ENCODE assay signal across 10 mouse cellular contexts in genomic region chr3:105808179-105809037, GRCm38 (mm10). TPM values are rescaled to one million over a fixed set of nuclear protein-coding genes. Genes with fewer than 3 reads are reported as not detected.
DNase-seq lines count a peak whose midpoint lies in the region; ATAC-seq lines count a peak whose summit lies in the region.
"Had no signal": no experiment of that assay in that cellular context is flagged by ENCODE, and none has a peak within 500 bp of the region (broad histone marks: within the 10 kb centered on the region; RNA-seq: fewer than 3 reads in every experiment).

No protein-coding gene starts in this region.

- H3K36me3 ChIP-seq in midbrain, embryonic 13.5 days, result no peaks in the 10 kb centered on the region
- no peaks in the 10 kb centered on the region for H3K36me3 ChIP-seq in midbrain, embryonic 11.5 days (ENCODE audit: control insufficient read depth, insufficient read depth, low read length)
- H3K36me3 ChIP-seq in liver, embryonic 15.5 days (replicated peaks), result no peaks in the 10 kb centered on the region
- no peaks in the 10 kb centered on the region for H3K36me3 ChIP-seq in stomach, embryonic 15.5 days
- no peaks in the 10 kb centered on the region for H3K36me3 ChIP-seq in forebrain, embryonic 14.5 days (ENCODE audit: control insufficient read depth, insufficient read depth, low read length)

- no peak overlapping the region for H3K4me3 ChIP-seq in midbrain, embryonic 13.5 days (replicated peaks)
- H3K4me3 ChIP-seq in midbrain, embryonic 11.5 days (ENCODE audit: low read depth, low read length), result no peak overlapping the region
- peak overlapping the region; percentile 38 for H3K4me3 ChIP-seq in liver, embryonic 15.5 days (replicated peaks)
- no peak overlapping the region for H3K4me3 ChIP-seq in stomach, embryonic 15.5 days (replicated peaks)
- no peak overlapping the region for H3K4me3 ChIP-seq in forebrain, embryonic 14.5 days (ENCODE audit: low read depth, low read length)

- no peaks in the 10 kb centered on the region for H3K9me3 ChIP-seq in midbrain, embryonic 13.5 days
- no peaks in the 10 kb centered on the region for H3K9me3 ChIP-seq in midbrain, embryonic 11.5 days (ENCODE audit: control insufficient read depth, low read length)
- no peaks in the 10 kb centered on the region for H3K9me3 ChIP-seq in liver, embryonic 15.5 days (replicated peaks)
- H3K9me3 ChIP-seq in stomach, embryonic 15.5 days, result no peaks in the 10 kb centered on the region
- H3K9me3 ChIP-seq in forebrain, embryonic 14.5 days (replicated peaks; ENCODE audit: control insufficient read depth, low read length), result no peaks in the 10 kb centered on the region

- no peak overlapping the region for H3K27ac ChIP-seq in midbrain, embryonic 13.5 days
- H3K27ac ChIP-seq in midbrain, embryonic 11.5 days (ENCODE audit: low read depth, low read length), result no peak overlapping the region
- peak overlapping the region; percentile 98 for H3K27ac ChIP-seq in liver, embryonic 15.5 days (replicated peaks)
- no peak overlapping the region for H3K27ac ChIP-seq in stomach, embryonic 15.5 days
- no peak overlapping the region for H3K27ac ChIP-seq in forebrain, embryonic 14.5 days (ENCODE audit: low read depth, low read length)
- H3K27ac ChIP-seq: hindbrain, postnatal 0 days had no signal

- ATAC-seq in midbrain, embryonic 13.5 days, result 0 out of 2 replicates have a peak, but pooled peaks have one; percentile 55
- ATAC-seq in midbrain, embryonic 11.5 days (ENCODE audit: low FRiP score), result no peak
- peak; percentile 100 for ATAC-seq in liver, embryonic 15.5 days (ENCODE audit: insufficient read depth)
- ATAC-seq in stomach, embryonic 15.5 days (ENCODE audit: insufficient read depth, low FRiP score, low read depth), result peak; percentile 98
- ATAC-seq in cerebellum, adult (ENCODE audit: insufficient number of reproducible peaks, low FRiP score, low TSS enrichment), result no peak
- no peak for ATAC-seq in forebrain, embryonic 14.5 days
- ATAC-seq: hindbrain, postnatal 0 days had no signal

- 82% methylated on average over 14 of the region's 14 CpGs for WGBS in midbrain, embryonic 13.5 days
- 77% methylated on average over 14 of the region's 14 CpGs for WGBS in midbrain, embryonic 11.5 days
- 17% methylated on average over 14 of the region's 14 CpGs for WGBS in liver, embryonic 15.5 days (ENCODE audit: insufficient replicate concordance)
- WGBS in stomach, embryonic 15.5 days, result 58% methylated on average over 14 of the region's 14 CpGs
- WGBS in forebrain, embryonic 14.5 days, result 82% methylated on average over 14 of the region's 14 CpGs

- H3K4me2 ChIP-seq in midbrain, embryonic 13.5 days (replicated peaks), result no peak overlapping the region
- H3K4me2 ChIP-seq in midbrain, embryonic 11.5 days, result no peak overlapping the region
- peak overlapping the region; percentile 70 for H3K4me2 ChIP-seq in liver, embryonic 15.5 days
- no peak overlapping the region for H3K4me2 ChIP-seq in stomach, embryonic 15.5 days
- no peak overlapping the region for H3K4me2 ChIP-seq in forebrain, embryonic 14.5 days (ENCODE audit: low read length)

- no peak overlapping the region for H3K9ac ChIP-seq in midbrain, embryonic 13.5 days (replicated peaks)
- no peak overlapping the region for H3K9ac ChIP-seq in midbrain, embryonic 11.5 days (ENCODE audit: low read length)
- H3K9ac ChIP-seq in liver, embryonic 15.5 days, result peak overlapping the region; percentile 45
- no peak overlapping the region for H3K9ac ChIP-seq in stomach, embryonic 15.5 days
- no peak overlapping the region for H3K9ac ChIP-seq in forebrain, embryonic 14.5 days (ENCODE audit: low read length)

- no peak for DNase-seq in midbrain, embryonic 11.5 days (ENCODE audit: low spot score, missing footprints)
- peak; percentile 30 for DNase-seq in embryo, embryonic 11 days
- DNase-seq in thymus, postnatal 0 days (ENCODE audit: low spot score), result no peak
- no peak for DNase-seq in forebrain, embryonic 14.5 days (ENCODE audit: low spot score)
- DNase-seq: right cerebral cortex, postnatal 25 days had no signal

- H3K4me1 ChIP-seq in midbrain, embryonic 13.5 days (replicated peaks), result 0 out of 2 replicates have a peak, but pooled peaks cover 9% of the 10 kb centered on the region
- peaks cover 7% of the 10 kb centered on the region for H3K4me1 ChIP-seq in midbrain, embryonic 11.5 days (ENCODE audit: control insufficient read depth, insufficient read depth, low read length)
- H3K4me1 ChIP-seq in liver, embryonic 15.5 days (replicated peaks), result peaks cover 79% of the 10 kb centered on the region
- H3K4me1 ChIP-seq in stomach, embryonic 15.5 days, result 0 out of 2 replicates have a peak, but pooled peaks cover 4% of the 10 kb centered on the region
- H3K4me1 ChIP-seq in forebrain, embryonic 14.5 days (ENCODE audit: control insufficient read depth, insufficient read depth, low read length), result no peaks in the 10 kb centered on the region

- no peaks in the 10 kb centered on the region for H3K27me3 ChIP-seq in midbrain, embryonic 13.5 days
- H3K27me3 ChIP-seq in midbrain, embryonic 11.5 days (ENCODE audit: control insufficient read depth, insufficient read depth, low read length), result no peaks in the 10 kb centered on the region
- no peaks in the 10 kb centered on the region for H3K27me3 ChIP-seq in liver, embryonic 15.5 days
- no peaks in the 10 kb centered on the region for H3K27me3 ChIP-seq in stomach, embryonic 15.5 days (replicated peaks)
- no peaks in the 10 kb centered on the region for H3K27me3 ChIP-seq in forebrain, embryonic 14.5 days (replicated peaks; ENCODE audit: control insufficient read depth, insufficient read depth, low read length)

RNA-seq across cellular contexts. Expression of gene Rap1a, which starts 7.3 kb away (rescaled TPM):
- 74.3 and 76.1 TPM in 2 replicates for polyA plus RNA-seq in midbrain, embryonic 13.5 days (2015; fragmentation: Nextera tagmentation; extraction: Ambion mirVana)
- 87.0 and 91.8 TPM in 2 replicates for polyA plus RNA-seq in midbrain, embryonic 11.5 days (2014; fragmentation: Nextera tagmentation; extraction: Ambion mirVana)
- polyA plus RNA-seq in liver, embryonic 15.5 days (2015; fragmentation: Nextera tagmentation; extraction: Ambion mirVana), result 87.8 and 106 TPM in 2 replicates
- 141 and 146 TPM in 2 replicates for polyA plus RNA-seq in stomach, embryonic 15.5 days (2015; fragmentation: Nextera tagmentation; extraction: Ambion mirVana)
- 207 and 222 TPM in 2 replicates for polyA plus RNA-seq in thymus, postnatal 0 days (2015; fragmentation: Nextera tagmentation; extraction: Ambion mirVana)
- 48.1 and 69.3 TPM in 2 replicates for polyA plus RNA-seq in forebrain, embryonic 14.5 days (2014; fragmentation: Nextera tagmentation; extraction: Ambion mirVana)

Comparison
In these comparisons a context has a peak if more than half of its experiments do, and no peak if none do; other contexts are left out.
1. ATAC-seq: peak in midbrain, embryonic 13.5 days (single experiment), liver, embryonic 15.5 days (single experiment) and stomach, embryonic 15.5 days (single experiment); none in midbrain, embryonic 11.5 days (single experiment), cerebellum, adult (single experiment) and forebrain, embryonic 14.5 days (single experiment).